Mouse (Mus musculus) mouse embryonic stem cell (cell line): ENCODE measurements around the gene Usp25.

Experiments
- in situ Hi-C, 2 experiments: fragments of 300-500 bp; cut with MboI; formaldehyde crosslinking; loops; 1 replicate in 1 of 2; 3 replicates in 1 of 2; pipeline ENCODE4 v1.14.3; 2019 to 2020; ENCODE audit warnings: low sequenced_read_pairs in 2 of 2, low pct_unique_long_range_greater_than_20kb in 1 of 2, mixed read lengths in 1 of 2; ENCODE audit not compliant: unreplicated experiment in 1 of 2

The Usp25 gene

DNA sequence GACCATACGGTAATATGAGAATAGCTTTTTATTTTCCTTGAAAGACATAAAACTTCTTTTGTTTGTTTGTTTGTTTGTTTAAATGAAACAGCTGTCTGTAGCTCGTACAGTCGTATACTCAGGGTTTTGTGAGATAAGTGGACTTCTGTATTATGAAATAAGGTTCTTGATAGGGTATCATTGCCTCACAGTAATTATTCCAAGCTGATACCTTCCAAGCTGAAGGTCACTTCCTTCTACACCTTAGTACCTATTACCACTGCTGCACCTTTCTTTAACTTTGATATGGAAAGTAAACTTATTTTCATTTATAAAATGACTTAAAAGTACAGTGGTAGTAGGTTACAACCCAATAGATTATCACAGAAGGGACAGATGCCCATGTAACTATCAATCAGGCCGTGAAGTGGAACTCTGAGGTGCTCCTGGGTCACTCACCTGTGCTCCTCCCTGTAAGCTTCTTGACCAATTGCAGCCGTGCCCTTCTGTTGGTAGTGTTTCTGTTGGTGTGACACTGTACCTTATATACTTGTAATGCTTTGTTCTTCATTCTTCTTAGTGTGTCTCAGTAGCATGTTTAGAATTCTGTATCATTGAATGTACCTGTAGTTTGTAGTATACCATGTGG lies 90.2 kb downstream of the Usp25 start:
- in situ Hi-C loops, result no loop called here

DNA sequence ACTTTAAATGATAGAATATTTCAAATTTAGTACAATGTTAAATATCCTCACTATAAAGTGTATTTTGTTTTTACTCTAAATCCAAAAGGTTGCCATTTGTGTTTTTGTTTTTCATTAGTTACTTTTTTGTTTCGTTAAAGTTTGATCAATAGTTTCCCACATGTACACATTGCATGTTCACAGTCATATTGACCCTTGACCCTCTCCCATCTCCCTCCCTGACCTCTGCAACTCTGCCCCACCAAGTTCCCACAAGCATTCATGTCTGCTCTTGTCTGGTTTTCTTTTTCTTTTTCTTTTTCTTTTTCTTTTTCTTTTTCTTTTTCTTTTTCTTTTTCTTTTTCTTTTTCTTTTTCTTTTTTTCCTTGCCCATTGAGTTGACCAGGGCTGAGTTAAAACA lies 97.8 kb downstream of the Usp25 start:
- in situ Hi-C loops, result no loop called here

DNA sequence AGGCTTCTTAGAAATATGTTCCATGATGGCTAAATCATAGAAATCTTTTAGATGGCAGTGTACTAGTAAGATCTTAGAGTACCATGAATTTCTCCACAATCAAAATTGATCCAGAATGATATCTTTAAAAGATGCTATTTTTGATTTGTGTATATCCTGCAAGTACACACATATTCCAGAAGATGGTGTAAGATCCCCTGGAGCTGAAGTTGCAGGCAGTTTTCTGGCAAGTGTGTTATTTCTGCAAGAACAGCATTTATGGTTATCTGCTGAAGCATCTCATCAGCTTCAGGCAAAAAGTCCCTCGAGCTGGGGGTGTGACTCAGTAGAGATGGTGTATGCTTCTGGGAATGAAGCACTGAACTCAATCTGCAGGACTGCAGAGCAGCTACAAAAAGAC lies 112.4 kb downstream of the Usp25 start:
- in situ Hi-C loops, result no loop called here

DNA sequence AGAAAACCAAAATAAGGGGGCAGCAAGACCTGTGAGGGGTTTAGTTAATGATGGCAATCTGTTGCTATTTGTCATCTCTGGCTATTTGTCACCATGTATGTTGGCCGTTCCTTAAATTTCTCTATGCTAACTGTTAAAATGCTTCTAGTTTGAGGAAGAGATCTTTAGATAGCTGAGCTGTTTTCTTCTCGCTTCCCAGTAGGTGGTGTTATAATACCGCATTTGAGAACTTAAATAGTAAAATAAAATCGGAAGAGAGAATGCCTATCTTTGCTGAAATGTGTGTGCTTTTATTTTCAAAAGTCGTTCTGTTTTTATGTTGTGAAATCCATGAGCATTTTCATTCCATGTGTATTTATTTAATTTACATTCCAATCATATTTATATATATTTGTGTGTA lies 115.2 kb downstream of the Usp25 start:
- in situ Hi-C loops, result no loop called here

DNA sequence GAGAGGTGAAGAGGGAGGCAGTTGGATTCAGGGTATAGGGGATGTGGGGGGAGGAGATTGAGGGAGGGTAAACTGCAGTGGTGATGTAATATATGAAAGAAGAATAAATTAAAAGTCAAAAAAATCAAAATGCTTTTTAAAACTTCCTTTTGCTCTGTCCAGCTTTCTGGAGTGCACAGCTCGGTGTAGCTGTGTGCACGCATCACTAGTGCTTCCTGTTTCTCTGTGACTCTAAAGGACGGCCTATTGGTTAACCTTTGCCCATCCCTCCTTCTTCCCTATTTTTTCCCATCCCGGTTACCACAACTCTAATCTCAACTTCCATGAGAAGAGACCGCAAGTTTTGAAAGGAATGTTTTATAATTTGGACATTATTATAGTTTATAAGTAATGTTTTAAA lies 119.5 kb downstream of the Usp25 start:
- in situ Hi-C loops, result no loop called here

DNA sequence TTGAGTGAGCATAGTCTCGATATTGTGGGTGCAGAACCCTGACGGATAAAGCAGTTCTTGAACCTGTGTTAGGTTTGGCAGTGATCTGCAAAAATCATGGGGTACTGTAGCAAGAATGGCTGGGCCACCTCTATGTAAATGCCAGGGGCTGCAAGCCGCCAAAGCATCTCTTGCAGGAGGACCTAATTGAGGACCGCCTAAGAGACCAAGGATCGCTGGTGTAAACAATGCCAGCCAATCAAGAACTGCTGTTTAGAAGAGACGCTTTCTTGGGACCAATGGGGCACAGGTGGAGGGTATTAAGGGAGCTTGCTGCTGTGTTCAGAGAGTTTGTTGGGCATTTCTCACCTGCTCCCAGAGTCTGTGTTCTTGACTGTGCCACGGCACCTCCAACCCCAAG lies 127.1 kb downstream of the Usp25 start:
- in situ Hi-C loops, result no loop called here

DNA sequence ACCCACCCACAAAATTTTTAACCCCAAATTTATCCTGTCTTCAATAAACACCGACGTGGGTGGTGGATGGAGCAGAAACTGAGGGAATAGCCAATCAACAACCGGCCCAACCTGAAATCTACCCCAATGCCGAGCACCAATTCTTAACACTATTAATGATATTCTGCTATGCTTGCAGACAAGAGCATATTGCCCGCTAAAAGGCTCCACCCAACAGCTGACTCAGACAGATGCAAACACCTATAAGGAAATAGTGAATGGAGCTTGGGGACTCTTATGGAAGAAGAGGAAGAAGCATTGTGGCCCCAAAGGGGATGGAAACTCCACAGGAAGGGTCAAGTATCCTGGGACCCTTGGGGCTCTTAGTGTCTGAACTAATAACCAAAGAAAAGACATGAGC lies 133.3 kb downstream of the Usp25 start:
- in situ Hi-C loops, result no loop called here

DNA sequence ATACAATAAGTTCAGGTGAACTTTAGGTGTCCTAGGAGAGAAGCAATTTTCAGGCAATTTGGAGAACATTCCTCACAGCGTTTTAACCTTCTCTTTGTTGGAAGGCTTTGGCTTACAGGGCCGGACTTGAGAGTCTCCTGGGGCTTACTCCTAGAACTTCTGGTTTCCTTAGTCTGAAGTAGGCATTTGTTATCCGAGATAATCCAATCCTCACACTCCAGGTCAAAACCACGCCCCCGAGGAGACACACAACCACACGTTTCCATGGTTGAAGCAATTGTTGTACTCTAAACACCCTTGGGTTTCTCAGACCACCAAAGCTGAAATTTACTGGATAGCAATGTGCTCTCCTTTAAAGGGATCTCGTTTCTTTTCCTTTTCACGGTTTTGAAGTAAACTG lies 136.8 kb downstream of the Usp25 start:
- in situ Hi-C loops, result no loop called here

DNA sequence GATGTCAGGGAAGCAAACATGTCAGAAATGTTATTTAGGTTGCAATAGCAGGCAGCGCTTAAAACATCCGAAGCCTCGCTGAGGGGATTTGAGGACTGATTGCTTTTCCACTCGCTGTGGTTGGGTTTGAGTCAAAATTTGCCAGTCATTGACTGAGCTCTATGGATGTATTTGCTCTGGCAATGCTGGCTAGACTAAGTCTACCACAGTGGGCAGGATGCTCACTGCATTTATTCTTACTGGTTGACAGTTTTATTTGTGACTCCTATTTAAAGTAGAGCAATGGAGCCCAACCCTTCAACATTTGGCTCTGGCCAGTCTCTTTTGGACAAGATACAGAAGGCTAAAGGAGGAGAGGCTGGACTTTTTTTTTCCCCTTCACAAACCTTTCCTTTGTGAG lies 137.4 kb downstream of the Usp25 start:
- in situ Hi-C loops, result no loop called here

DNA sequence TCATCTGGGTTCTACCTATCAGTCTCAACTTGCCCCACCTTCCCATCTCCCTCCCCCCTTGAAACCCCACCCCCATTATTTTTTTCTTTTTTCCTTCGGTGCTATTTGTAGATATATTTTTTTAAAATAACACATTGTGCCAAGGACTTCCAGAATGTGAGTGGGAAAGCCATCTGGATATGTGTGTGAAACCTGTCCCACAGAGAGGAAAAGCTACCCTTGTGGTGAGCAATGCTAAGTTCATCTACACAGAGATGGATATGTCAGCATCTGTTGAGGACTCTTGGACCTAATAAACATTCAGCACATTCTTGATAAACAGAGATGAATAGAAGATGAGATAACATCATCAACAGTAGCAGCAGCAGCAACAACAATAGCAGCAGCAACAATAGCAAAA lies 138.8 kb downstream of the Usp25 start:
- in situ Hi-C loops, result no loop called here

DNA sequence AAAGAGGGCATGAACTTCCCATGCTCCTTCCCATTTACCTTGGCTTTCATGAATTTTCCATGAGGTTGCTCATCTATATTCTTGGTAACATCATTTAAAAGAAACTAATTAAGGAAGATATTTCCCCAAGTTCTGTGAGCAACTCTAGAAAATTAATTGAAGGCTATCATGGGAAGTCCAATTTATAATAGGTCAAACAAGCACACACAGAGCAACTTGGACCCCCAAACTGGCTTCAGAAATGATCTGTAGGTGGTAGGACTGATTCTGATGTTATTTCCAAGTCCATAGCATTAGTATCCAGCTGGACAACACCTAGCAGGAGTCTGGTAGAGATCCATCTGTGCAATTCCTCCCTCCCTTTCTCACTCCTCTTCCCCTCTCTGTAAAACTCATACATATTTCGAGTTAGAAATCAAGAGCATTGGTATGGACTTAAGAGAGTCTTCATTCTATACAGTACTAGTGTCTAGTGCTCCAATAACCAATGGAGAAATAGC lies 139.8 kb downstream of the Usp25 start:
- in situ Hi-C loops, result no loop called here

DNA sequence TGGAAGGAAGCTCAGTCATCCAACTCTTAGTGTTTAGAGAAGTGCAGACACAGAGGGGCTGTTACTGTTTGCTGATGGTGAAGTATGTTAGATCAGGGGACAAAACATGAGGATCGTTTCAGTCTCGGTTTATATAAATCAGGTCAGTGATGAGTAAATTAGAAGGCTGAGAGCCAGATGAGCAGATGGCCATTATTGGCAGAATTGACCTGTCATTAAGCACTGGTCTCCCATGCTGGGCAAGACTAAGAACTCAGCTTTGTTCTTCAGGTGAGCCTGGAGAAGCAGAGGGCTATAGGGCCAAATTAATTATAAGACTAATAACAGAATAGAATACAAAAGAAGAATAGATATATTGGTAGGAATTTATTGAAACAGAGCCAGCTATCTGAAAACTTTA lies 140.3 kb downstream of the Usp25 start:
- in situ Hi-C loops, result no loop called here

DNA sequence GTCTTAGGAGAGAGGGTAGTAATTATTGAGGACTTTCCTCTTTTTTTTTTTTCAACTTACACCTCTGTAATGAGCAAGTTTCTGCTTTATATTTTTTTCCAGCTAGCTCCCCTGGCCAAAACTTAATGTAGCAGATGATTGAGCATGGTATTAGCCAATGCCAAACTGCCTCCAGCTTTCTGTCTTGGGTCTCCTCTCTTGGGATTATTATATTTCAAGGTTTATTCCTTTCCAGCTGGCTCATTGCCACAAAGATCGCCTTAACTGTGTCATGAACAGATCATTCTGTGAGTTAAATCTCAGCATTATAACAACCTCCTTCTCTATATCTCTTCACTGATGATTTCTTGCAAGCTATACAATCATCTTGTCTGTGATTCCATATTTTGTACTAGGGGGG lies 141.3 kb downstream of the Usp25 start:
- in situ Hi-C loops, result no loop called here
